Mouse (Mus musculus) forebrain, embryonic 16.5 days (tissue): ENCODE results near the gene Focad. TPM values are rescaled to one million over a fixed set of nuclear protein-coding genes. Genes with fewer than 3 reads are reported as not detected.

Source experiments
- ATAC-seq: fragments of 200-750 bp; cut with Nextera tagmentation; 2 replicates; pipeline ENCODE4 v1.8.0; 2017; ENCODE audit warnings: mild to moderate bottlenecking, moderate library complexity
- H3K27ac ChIP-seq: fragments of 300-500 bp; sonication (generic); 2 replicates; pipeline ENCODE4 v1.5.1; 2014; ENCODE audit warnings: low read length, control low read depth
- H3K27me3 ChIP-seq: fragments of 300-500 bp; sonication (generic); replicated peaks from 2 replicates; pipeline ENCODE4 v1.6.1; 2014; ENCODE audit warnings: low read length; ENCODE audit not compliant: control insufficient read depth, insufficient read depth
- H3K36me3 ChIP-seq: fragments of 300-500 bp; sonication (generic); 2 replicates; pipeline ENCODE4 v1.6.1; 2014; ENCODE audit not compliant: control insufficient read depth, insufficient read depth
- H3K4me1 ChIP-seq: fragments of 300-500 bp; sonication (generic); replicated peaks from 2 replicates; pipeline ENCODE4 v1.6.1; 2014; ENCODE audit warnings: low read length; ENCODE audit not compliant: control insufficient read depth, insufficient read depth
- H3K4me2 ChIP-seq: fragments of 300-500 bp; sonication (generic); 2 replicates; pipeline ENCODE4 v1.6.1; 2014; ENCODE audit warnings: mild to moderate bottlenecking, low read length, control low read depth
- H3K4me3 ChIP-seq: fragments of 300-500 bp; sonication (generic); replicated peaks from 2 replicates; pipeline ENCODE4 v1.5.1; 2014; ENCODE audit warnings: mild to moderate bottlenecking, low read length, control low read depth
- H3K9ac ChIP-seq: fragments of 300-500 bp; sonication (generic); replicated peaks from 2 replicates; pipeline ENCODE4 v1.6.1; 2014; ENCODE audit warnings: low read depth, low read length, control low read depth
- H3K9me3 ChIP-seq: fragments of 300-500 bp; sonication (generic); 2 replicates; pipeline ENCODE4 v1.6.1; 2016; ENCODE audit warnings: low read length; ENCODE audit not compliant: control insufficient read depth
- WGBS: fragments of 180-500 bp; shearing (Covaris S2); extraction: QIAGEN DNeasy Blood & Tissue Kit; methylation state at CpG from one replicate; pipeline ENCODE4 v1.1.7; 2014; 5-methylcytosine and 5-hydroxymethylcytosine counted together
- polyA plus RNA-seq: library from polyadenylated mRNA; unstranded; fragments of >200 nt; fragmentation: Nextera tagmentation; extraction: Ambion mirVana; gene quantifications from 2 replicates; pipeline ENCODE4 v1.2.1, GENCODE M21; 2015

Gene Focad
- polyA plus RNA-seq, 1 experiment from 2014 or later: 21.1 TPM

DNA sequence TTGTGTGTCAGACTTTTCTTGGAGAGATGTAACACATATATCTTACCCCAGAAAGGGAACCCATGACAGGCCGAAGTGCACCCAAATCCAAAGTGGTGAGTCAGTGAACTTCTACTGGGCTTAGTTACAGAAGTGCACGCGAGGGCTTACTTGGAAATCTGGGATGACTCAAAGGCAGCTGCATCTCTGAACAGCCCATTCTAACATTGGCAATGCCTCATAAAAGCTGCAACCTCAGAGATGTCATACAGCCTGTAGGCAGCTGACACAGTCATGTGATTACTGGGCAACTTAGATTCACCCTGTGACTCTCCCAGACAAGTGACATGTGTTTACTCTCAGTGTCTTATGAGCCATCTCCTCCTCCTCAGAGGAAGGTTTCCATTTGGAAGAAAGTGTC lies 119.5 kb downstream of the Focad start:
- Histone ChIP-seq H3K27ac (no peak overlapping the region), H3K9me3 (no peaks in the 10 kb centered on the region), H3K36me3 (no peaks in the 10 kb centered on the region), H3K4me2 (no peak overlapping the region), H3K27me3 (no peaks in the 10 kb centered on the region), H3K9ac (no peak overlapping the region), H3K4me1 (peaks cover 26% of the 10 kb centered on the region), H3K4me3 (no peak overlapping the region)
- 93% methylated on average over 3 of the region's 3 CpGs for WGBS
- ATAC-seq: no peak

DNA sequence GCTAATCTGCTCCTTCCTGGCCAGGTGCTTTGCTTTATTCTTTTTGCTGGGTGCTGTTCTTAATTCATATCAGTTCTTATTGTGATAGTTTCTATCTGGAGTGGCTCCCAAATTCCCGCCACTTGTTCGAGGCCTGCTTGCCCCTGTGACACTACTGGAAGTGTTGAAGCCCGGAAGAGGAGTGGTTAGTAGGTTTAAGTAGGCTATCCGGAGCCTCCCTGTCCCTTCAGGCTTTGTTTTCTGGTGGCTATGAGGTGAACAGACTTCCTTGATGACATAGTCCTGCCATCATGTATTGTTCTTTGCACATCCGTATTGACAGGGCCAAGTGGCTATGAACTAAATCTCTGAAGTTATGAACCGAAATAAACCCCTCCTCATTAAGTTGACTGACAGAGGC lies 123.9 kb downstream of the Focad start:
- Histone ChIP-seq H3K9me3 (no peaks in the 10 kb centered on the region), H3K4me1 (no peaks in the 10 kb centered on the region), H3K4me3 (no peak overlapping the region), H3K27me3 (no peaks in the 10 kb centered on the region), H3K9ac (no peak overlapping the region), H3K36me3 (no peaks in the 10 kb centered on the region), H3K27ac (no peak overlapping the region), H3K4me2 (no peak overlapping the region)
- ATAC-seq: no peak
- whole genome bisulfite sequencing: 73% methylated on average over 6 of the region's 6 CpGs

DNA sequence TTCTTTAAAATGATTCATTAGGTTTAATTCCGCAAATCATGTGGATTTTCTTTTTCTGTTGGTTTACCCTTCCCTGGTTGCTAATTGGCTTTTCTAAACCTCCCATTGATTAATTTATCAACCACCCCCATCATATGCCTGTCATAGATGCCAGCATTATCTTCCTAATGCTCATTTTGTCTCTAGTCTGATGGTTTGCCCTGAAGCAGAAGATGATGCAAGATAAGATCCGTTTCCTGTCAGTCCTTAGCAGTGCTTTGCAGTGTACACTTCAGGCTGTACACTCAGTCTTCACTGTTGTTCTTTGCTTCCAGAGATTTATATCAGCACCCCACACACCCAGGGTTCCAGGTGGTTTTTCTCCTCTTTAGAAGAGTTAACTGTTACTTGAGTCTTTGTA lies 124.4 kb downstream of the Focad start:
- Histone ChIP-seq H3K9ac (no peak overlapping the region), H3K9me3 (no peaks in the 10 kb centered on the region), H3K27ac (no peak overlapping the region), H3K4me2 (no peak overlapping the region), H3K36me3 (no peaks in the 10 kb centered on the region), H3K4me1 (no peaks in the 10 kb centered on the region), H3K4me3 (no peak overlapping the region), H3K27me3 (no peaks in the 10 kb centered on the region)
- no peak for ATAC-seq
- WGBS: 82% methylated on average over 2 of the region's 2 CpGs

GRCm38 (mm10) chr4:88231375-88231774 lies 136.9 kb downstream of the Focad start:
- Histone ChIP-seq H3K36me3 (no peaks in the 10 kb centered on the region), H3K9me3 (no peaks in the 10 kb centered on the region), H3K27ac (no peak overlapping the region), H3K4me2 (no peak overlapping the region), H3K4me3 (no peak overlapping the region), H3K4me1 (0 out of 2 replicates have a peak, but pooled peaks cover 2% of the 10 kb centered on the region), H3K27me3 (no peaks in the 10 kb centered on the region), H3K9ac (no peak overlapping the region)
- WGBS: 99% methylated on average over 3 of the region's 3 CpGs
- no peak for ATAC-seq

DNA sequence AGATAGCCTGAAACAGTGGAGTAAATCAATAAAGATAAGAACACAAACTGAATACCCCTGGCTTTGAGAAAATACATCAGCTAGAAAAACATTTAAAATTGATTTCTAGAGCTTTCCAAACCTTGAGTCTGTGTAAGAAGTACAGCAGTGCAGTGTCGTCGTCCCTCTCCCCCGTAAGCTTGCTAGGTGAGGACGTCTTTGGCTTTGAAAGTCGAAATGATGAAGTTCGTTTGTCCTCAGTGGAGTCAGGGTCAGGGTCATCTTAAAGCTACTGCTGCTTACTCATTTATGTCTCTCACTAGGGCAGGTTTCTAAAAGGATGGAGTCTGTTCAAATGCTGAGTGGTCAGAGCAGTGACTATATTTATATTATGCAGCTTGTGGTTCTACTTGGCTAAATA lies 141.5 kb downstream of the Focad start:
- Histone ChIP-seq H3K27ac (no peak overlapping the region), H3K4me1 (peaks cover 6% of the 10 kb centered on the region), H3K4me2 (no peak overlapping the region), H3K9ac (no peak overlapping the region), H3K36me3 (no peaks in the 10 kb centered on the region), H3K9me3 (no peaks in the 10 kb centered on the region), H3K4me3 (no peak overlapping the region), H3K27me3 (no peaks in the 10 kb centered on the region)
- WGBS: 78% methylated on average over 6 of the region's 6 CpGs
- no peak for ATAC-seq

GRCm38 (mm10) chr4:88236926-88237756 lies 142.7 kb downstream of the Focad start:
- no peaks in the 10 kb centered on the region for H3K9me3 ChIP-seq
- ATAC-seq: peak; percentile 38; the same call in 1 of the 2 replicates
- peak overlapping the region; percentile 18; the same call in 1 of the 2 replicates for H3K27ac ChIP-seq
- H3K36me3 ChIP-seq: no peaks in the 10 kb centered on the region
- H3K4me2 ChIP-seq: no peak overlapping the region
- 22% methylated on average over 12 of the region's 12 CpGs for WGBS
- H3K4me3 ChIP-seq: no peak overlapping the region
- H3K4me1 ChIP-seq: peaks cover 6% of the 10 kb centered on the region
- no peak overlapping the region for H3K9ac ChIP-seq
- no peaks in the 10 kb centered on the region for H3K27me3 ChIP-seq

DNA sequence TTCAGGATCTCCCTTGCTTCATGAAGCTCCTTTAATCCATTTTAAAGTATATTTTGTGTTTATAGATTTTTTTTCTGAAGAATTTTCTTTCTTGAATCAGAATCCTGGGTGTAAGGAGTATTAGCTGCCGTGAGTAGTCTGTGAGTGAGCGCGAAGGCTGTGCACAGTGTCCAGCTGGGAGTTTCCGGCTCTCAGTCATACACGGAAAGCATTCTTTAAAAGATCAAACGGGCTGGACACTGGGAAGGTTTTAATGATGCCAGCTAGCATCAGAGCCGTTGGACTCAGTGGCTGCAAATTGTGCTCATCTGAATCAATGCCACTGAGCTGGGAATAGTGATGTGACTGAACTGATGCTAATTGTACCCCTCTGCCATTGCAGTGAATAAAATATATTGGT lies 143.9 kb downstream of the Focad start:
- Histone ChIP-seq H3K36me3 (no peaks in the 10 kb centered on the region), H3K27me3 (no peaks in the 10 kb centered on the region), H3K9me3 (no peaks in the 10 kb centered on the region), H3K4me3 (no peak overlapping the region), H3K27ac (no peak overlapping the region), H3K9ac (0 out of 2 replicates have a peak overlapping the region, but pooled peaks have one; percentile 8), H3K4me1 (peaks cover 5% of the 10 kb centered on the region), H3K4me2 (no peak overlapping the region)
- WGBS: 8% methylated on average over 7 of the region's 7 CpGs
- peak; percentile 63 for ATAC-seq

DNA sequence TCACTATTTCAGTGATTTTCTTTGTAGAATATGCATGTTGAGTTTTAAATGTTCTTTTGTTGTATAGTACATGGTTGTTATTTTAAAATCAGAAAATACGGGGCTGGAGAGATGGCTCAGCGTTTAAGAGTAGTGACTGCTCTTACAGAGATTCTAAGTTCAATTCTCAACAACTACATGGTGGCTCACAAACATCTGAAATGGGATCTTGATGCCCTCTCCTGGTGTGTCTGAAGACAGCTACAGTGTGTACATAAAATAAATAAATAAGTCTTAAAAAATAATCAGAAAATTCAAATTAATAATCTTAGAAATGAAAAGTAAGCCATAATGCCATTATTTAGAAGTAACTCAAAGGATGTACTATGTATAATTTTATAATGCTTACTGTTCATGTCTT lies 149.4 kb downstream of the Focad start:
- WGBS: 90% methylated on average over 2 of the region's 2 CpGs
- H3K27ac ChIP-seq: no peak overlapping the region
- no peaks in the 10 kb centered on the region for H3K27me3 ChIP-seq
- no peaks in the 10 kb centered on the region for H3K9me3 ChIP-seq
- no peaks in the 10 kb centered on the region for H3K4me1 ChIP-seq
- no peak overlapping the region for H3K9ac ChIP-seq
- 0 out of 2 replicates have a peak, but pooled peaks have one; percentile 38 for ATAC-seq
- no peaks in the 10 kb centered on the region for H3K36me3 ChIP-seq
- no peak overlapping the region for H3K4me2 ChIP-seq
- H3K4me3 ChIP-seq: no peak overlapping the region

- H3K9me3 ChIP-seq: no peaks in the 10 kb centered on the region
Observed at GRCm38 (mm10) chr4:88245494-88245893, 151.1 kb downstream of the Focad start.

More at GRCm38 (mm10) chr4:88245494-88245893, 151.1 kb downstream of the Focad start:
- no peak overlapping the region for H3K27ac ChIP-seq
- H3K4me2 ChIP-seq: no peak overlapping the region
- H3K27me3 ChIP-seq: no peaks in the 10 kb centered on the region
- ATAC-seq: no peak; the same call in 1 of the 2 replicates
- H3K9ac ChIP-seq: no peak overlapping the region
- no peak overlapping the region for H3K4me3 ChIP-seq
- 46% methylated on average over 4 of the region's 4 CpGs for WGBS
- no peaks in the 10 kb centered on the region for H3K36me3 ChIP-seq
- no peaks in the 10 kb centered on the region for H3K4me1 ChIP-seq
